Mouse (Mus musculus) brain, embryonic 14.5 days (tissue): Measurements from ENCODE around the gene Znrd1as.

Experiments
- CTCF ChIP-seq: fragments of 200-500 bp; IDR thresholded peaks from 2 replicates; pipeline ENCODE4 v1.5.1; 2012; ENCODE audit warnings: inconsistent platforms, mild to moderate bottlenecking, moderate library complexity, borderline replicate concordance; ENCODE audit not compliant: insufficient read depth, insufficient read length; ENCODE audit errors: extremely low read depth
- POLR2A ChIP-seq: fragments of 200-500 bp; IDR thresholded peaks from 2 replicates; pipeline ENCODE4 v1.6.1; 2012; ENCODE audit warnings: mild to moderate bottlenecking, inconsistent platforms, borderline replicate concordance; ENCODE audit not compliant: poor library complexity, insufficient read depth, insufficient read length, severe bottlenecking; ENCODE audit errors: extremely low read depth

- TF ChIP-seq CTCF = no peak
- peak; percentile 43; the same call in 1 of the 2 replicates for TF ChIP-seq POLR2A
Observed at GRCm38 (mm10) chr17:36950981-36951947, 7.1 kb upstream of the Znrd1as start, which contains the start of gene Ppp1r11.
